Mouse (Mus musculus) midbrain, embryonic 11.5 days (tissue): ENCODE measurements around the gene H2-Aa. TPM values are rescaled to one million over a fixed set of nuclear protein-coding genes. Genes with fewer than 3 reads are reported as not detected.

Experiments used
- ATAC-seq: fragments of 200-750 bp; cut with Nextera tagmentation; 2 replicates; pipeline ENCODE4 v1.8.0; 2017; ENCODE audit warnings: moderate TSS enrichment, moderate library complexity; ENCODE audit not compliant: low FRiP score
- DNase-seq: peaks from one replicate; pipeline ENCODE4 v3.0.0; 2015; ENCODE audit warnings: low spot score; ENCODE audit errors: missing footprints
- H3K27ac ChIP-seq: fragments of 300-500 bp; sonication (generic); 2 replicates; pipeline ENCODE4 v1.5.1; 2014; ENCODE audit warnings: low read depth, low read length
- H3K27me3 ChIP-seq: fragments of 300-500 bp; sonication (generic); 2 replicates; pipeline ENCODE4 v1.6.1; 2014; ENCODE audit warnings: mild to moderate bottlenecking, low read length, moderate library complexity, mixed read lengths; ENCODE audit not compliant: control insufficient read depth, insufficient read depth
- H3K36me3 ChIP-seq: fragments of 300-500 bp; sonication (generic); 2 replicates; pipeline ENCODE4 v1.6.1; 2014; ENCODE audit warnings: mild to moderate bottlenecking, low read length, moderate library complexity, mixed read lengths; ENCODE audit not compliant: control insufficient read depth, insufficient read depth
- H3K4me1 ChIP-seq: fragments of 300-500 bp; sonication (generic); 2 replicates; pipeline ENCODE4 v1.6.1; 2014; ENCODE audit warnings: low read length; ENCODE audit not compliant: control insufficient read depth, insufficient read depth
- H3K4me2 ChIP-seq: fragments of 300-500 bp; sonication (generic); 2 replicates; pipeline ENCODE4 v1.6.1; 2014; ENCODE audit warnings: mild to moderate bottlenecking, moderate library complexity
- H3K4me3 ChIP-seq: fragments of 300-500 bp; sonication (generic); 2 replicates; pipeline ENCODE4 v1.5.1; 2014; ENCODE audit warnings: low read depth, low read length
- H3K9ac ChIP-seq: fragments of 300-500 bp; sonication (generic); 2 replicates; pipeline ENCODE4 v1.6.1; 2014; ENCODE audit warnings: low read length
- H3K9me3 ChIP-seq: fragments of 300-500 bp; sonication (generic); 2 replicates; pipeline ENCODE4 v1.6.1; 2016; ENCODE audit warnings: low read length; ENCODE audit not compliant: control insufficient read depth
- whole genome bisulfite sequencing: fragments of 180-500 bp; shearing (Covaris S2); extraction: QIAGEN DNeasy Blood & Tissue Kit; methylation state at CpG from one replicate; pipeline ENCODE4 v1.1.7; 2014; 5-methylcytosine and 5-hydroxymethylcytosine counted together
- polyA plus RNA-seq: library from polyadenylated mRNA; unstranded; fragments of >200 nt; fragmentation: Nextera tagmentation; extraction: Ambion mirVana; gene quantifications from 2 replicates; pipeline ENCODE4 v1.2.1, GENCODE M21; 2014

H2-Aa gene
- polyA plus RNA-seq, 1 experiment from 2014 or later, result not detected

GRCm38 (mm10) chr17:34304751-34305150, 17.1 kb upstream of the H2-Aa start:
- no peak overlapping the region for H3K27ac ChIP-seq
- H3K36me3 ChIP-seq, result no peaks in the 10 kb centered on the region
- H3K9me3 ChIP-seq, result no peaks in the 10 kb centered on the region
- H3K9ac ChIP-seq, result no peak overlapping the region
- no peaks in the 10 kb centered on the region for H3K4me1 ChIP-seq
- whole genome bisulfite sequencing, result 35% methylated on average over 4 of the region's 4 CpGs
- H3K4me3 ChIP-seq, result no peak overlapping the region
- H3K4me2 ChIP-seq, result no peak overlapping the region
- H3K27me3 ChIP-seq, result no peaks in the 10 kb centered on the region
- ATAC-seq (no peak), DNase-seq (peak; percentile 90)

- no peaks in the 10 kb centered on the region for H3K4me1 ChIP-seq
- H3K9ac ChIP-seq, result no peak overlapping the region
- no peak overlapping the region for H3K4me3 ChIP-seq
- H3K27ac ChIP-seq, result no peak overlapping the region
- DNase-seq, result no peak
- H3K9me3 ChIP-seq, result no peaks in the 10 kb centered on the region
- H3K4me2 ChIP-seq, result no peak overlapping the region
- no peak for ATAC-seq
- no peaks in the 10 kb centered on the region for H3K36me3 ChIP-seq
- no peaks in the 10 kb centered on the region for H3K27me3 ChIP-seq
- WGBS, result 95% methylated on average over 2 of the region's 2 CpGs
These were observed 16.2 kb upstream of the H2-Aa start for GRCm38 (mm10) chr17:34303789-34304188.

GRCm38 (mm10) chr17:34301670-34302190, 14.1 kb upstream of the H2-Aa start:
- WGBS, result 88% methylated on average over 4 of the region's 4 CpGs
- no peak overlapping the region for H3K4me2 ChIP-seq
- ATAC-seq, result no peak
- H3K36me3 ChIP-seq, result no peaks in the 10 kb centered on the region
- H3K4me1 ChIP-seq, result no peaks in the 10 kb centered on the region
- H3K9ac ChIP-seq, result no peak overlapping the region
- no peak for DNase-seq
- H3K27me3 ChIP-seq, result no peaks in the 10 kb centered on the region
- no peak overlapping the region for H3K27ac ChIP-seq
- H3K4me3 ChIP-seq, result no peak overlapping the region
- H3K9me3 ChIP-seq, result no peaks in the 10 kb centered on the region

- no peak overlapping the region for H3K27ac ChIP-seq
- H3K9ac ChIP-seq, result no peak overlapping the region
These were observed 13.3 kb upstream of the H2-Aa start for GRCm38 (mm10) chr17:34300691-34301566.

GRCm38 (mm10) chr17:34300071-34300470, 12.4 kb upstream of the H2-Aa start:
- no peaks in the 10 kb centered on the region for H3K4me1 ChIP-seq
- H3K4me3 ChIP-seq, result no peak overlapping the region
- ATAC-seq, result no peak
- no peaks in the 10 kb centered on the region for H3K9me3 ChIP-seq
- no peak overlapping the region for H3K9ac ChIP-seq
- no peak overlapping the region for H3K27ac ChIP-seq
- H3K36me3 ChIP-seq, result no peaks in the 10 kb centered on the region
- DNase-seq, result no peak
- H3K4me2 ChIP-seq, result no peak overlapping the region
- H3K27me3 ChIP-seq, result no peaks in the 10 kb centered on the region
- 93% methylated on average over 8 of the region's 8 CpGs for WGBS

More at GRCm38 (mm10) chr17:34300691-34301566, 13.3 kb upstream of the H2-Aa start:
- WGBS, result 82% methylated on average over 23 of the region's 23 CpGs
- H3K36me3 ChIP-seq, result no peaks in the 10 kb centered on the region
- H3K4me3 ChIP-seq, result no peak overlapping the region
- no peak for DNase-seq
- ATAC-seq, result no peak
- H3K27me3 ChIP-seq, result no peaks in the 10 kb centered on the region
- H3K4me2 ChIP-seq, result no peak overlapping the region
- no peaks in the 10 kb centered on the region for H3K9me3 ChIP-seq
- H3K4me1 ChIP-seq, result no peaks in the 10 kb centered on the region

GRCm38 (mm10) chr17:34299356-34299755, 11.7 kb upstream of the H2-Aa start:
- H3K27me3 ChIP-seq, result no peaks in the 10 kb centered on the region
- no peak overlapping the region for H3K4me2 ChIP-seq
- H3K9me3 ChIP-seq, result no peaks in the 10 kb centered on the region
- H3K4me1 ChIP-seq, result no peaks in the 10 kb centered on the region
- no peaks in the 10 kb centered on the region for H3K36me3 ChIP-seq
- DNase-seq (no peak), ATAC-seq (no peak)
- no peak overlapping the region for H3K9ac ChIP-seq
- 75% methylated on average over 3 of the region's 3 CpGs for whole genome bisulfite sequencing
- no peak overlapping the region for H3K27ac ChIP-seq
- no peak overlapping the region for H3K4me3 ChIP-seq

- peak overlapping the region; percentile 53 for H3K9ac ChIP-seq
- DNase-seq, result peak; percentile 96
- peak; percentile 70; the same call in 1 of the 2 replicates for ATAC-seq
These were observed 8.5 kb upstream of the H2-Aa start for GRCm38 (mm10) chr17:34295891-34296794.

GRCm38 (mm10) chr17:34295307-34295706, 7.7 kb upstream of the H2-Aa start:
- no peak overlapping the region for H3K4me2 ChIP-seq

More at GRCm38 (mm10) chr17:34295891-34296794, 8.5 kb upstream of the H2-Aa start:
- H3K4me2 ChIP-seq, result peak overlapping the region; percentile 45
- peak overlapping the region; percentile 26 for H3K4me3 ChIP-seq
- H3K4me1 ChIP-seq, result no peaks in the 10 kb centered on the region
- H3K27ac ChIP-seq, result no peak overlapping the region
- no peaks in the 10 kb centered on the region for H3K27me3 ChIP-seq
- no peaks in the 10 kb centered on the region for H3K36me3 ChIP-seq
- 22% methylated on average over 23 of the region's 23 CpGs for WGBS
- H3K9me3 ChIP-seq, result no peaks in the 10 kb centered on the region

More at GRCm38 (mm10) chr17:34295307-34295706, 7.7 kb upstream of the H2-Aa start:
- Histone ChIP-seq H3K9ac (no peak overlapping the region), H3K4me3 (no peak overlapping the region), H3K27ac (no peak overlapping the region), H3K36me3 (no peaks in the 10 kb centered on the region), H3K27me3 (no peaks in the 10 kb centered on the region), H3K9me3 (no peaks in the 10 kb centered on the region), H3K4me1 (no peaks in the 10 kb centered on the region)
- ATAC-seq (no peak), DNase-seq (no peak)
